Mouse (Mus musculus) forebrain, embryonic 15.5 days (tissue): ENCODE results near the gene Plekhj1. TPM values are rescaled to one million over a fixed set of nuclear protein-coding genes. Genes with fewer than 3 reads are reported as not detected.

Experiments
- ATAC-seq: fragments of 200-750 bp; cut with Nextera tagmentation; replicated peaks from 2 replicates; pipeline ENCODE4 v1.8.0; 2017; ENCODE audit warnings: mild to moderate bottlenecking, moderate TSS enrichment, moderate library complexity
- H3K27ac ChIP-seq: fragments of 300-500 bp; sonication (generic); replicated peaks from 2 replicates; pipeline ENCODE4 v1.5.1; 2015; ENCODE audit warnings: mild to moderate bottlenecking, inconsistent platforms
- H3K27me3 ChIP-seq: fragments of 300-500 bp; sonication (generic); 2 replicates; pipeline ENCODE4 v1.6.1; 2015; ENCODE audit warnings: inconsistent platforms
- H3K36me3 ChIP-seq: fragments of 300-500 bp; sonication (generic); 2 replicates; pipeline ENCODE4 v1.6.1; 2015; ENCODE audit warnings: mild to moderate bottlenecking, inconsistent platforms
- H3K4me1 ChIP-seq: fragments of 300-500 bp; sonication (generic); 2 replicates; pipeline ENCODE4 v1.6.1; 2015; ENCODE audit warnings: inconsistent platforms
- H3K4me2 ChIP-seq: fragments of 300-500 bp; sonication (generic); replicated peaks from 2 replicates; pipeline ENCODE4 v1.6.1; 2015; ENCODE audit warnings: mild to moderate bottlenecking, inconsistent platforms
- H3K4me3 ChIP-seq: fragments of 300-500 bp; sonication (generic); 2 replicates; pipeline ENCODE4 v1.5.1; 2015; ENCODE audit warnings: mild to moderate bottlenecking, inconsistent platforms
- H3K9ac ChIP-seq: fragments of 300-500 bp; sonication (generic); replicated peaks from 2 replicates; pipeline ENCODE4 v1.6.1; 2015; ENCODE audit warnings: mild to moderate bottlenecking, inconsistent platforms
- H3K9me3 ChIP-seq: fragments of 300-500 bp; sonication (generic); 2 replicates; pipeline ENCODE4 v1.6.1; 2016; ENCODE audit warnings: inconsistent platforms
- WGBS: fragments of 180-500 bp; shearing (Covaris S2); methylation state at CpG from one replicate; pipeline ENCODE4 v1.1.7; 2015; ENCODE audit warnings: mixed read lengths; 5-methylcytosine and 5-hydroxymethylcytosine counted together
- polyA plus RNA-seq: library from polyadenylated mRNA; unstranded; fragments of >200 nt; fragmentation: Nextera tagmentation; extraction: Ambion mirVana; gene quantifications from 2 replicates; pipeline ENCODE4 v1.2.1, GENCODE M21; 2015

The Plekhj1 gene
- polyA plus RNA-seq, 1 experiment from 2014 or later: 140 TPM

DNA sequence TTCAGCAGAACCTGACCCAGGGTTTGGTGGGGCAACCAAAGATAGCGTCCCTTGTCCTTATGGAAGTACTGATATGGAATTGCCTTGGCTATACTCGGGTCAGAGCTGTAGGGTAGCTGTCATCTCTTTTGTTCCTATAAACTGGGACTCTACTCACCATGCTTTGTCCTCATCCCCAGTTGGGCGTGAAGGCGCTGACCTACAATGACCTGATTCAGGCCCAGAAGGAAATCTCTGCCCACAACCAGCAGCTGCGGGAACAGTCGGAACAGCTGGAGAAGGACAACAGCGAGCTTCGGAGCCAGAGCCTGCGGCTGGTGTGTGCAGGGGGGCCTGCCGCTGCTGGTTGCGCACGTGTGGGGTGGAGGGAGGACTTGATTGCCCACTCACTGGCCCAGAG is 13.6 kb downstream of the Plekhj1 start:
- ATAC-seq: no peak
- no peak overlapping the region for H3K4me2 ChIP-seq
- peaks cover 94% of the 10 kb centered on the region for H3K36me3 ChIP-seq
- no peaks in the 10 kb centered on the region for H3K4me1 ChIP-seq
- no peaks in the 10 kb centered on the region for H3K27me3 ChIP-seq
- H3K4me3 ChIP-seq: no peak overlapping the region
- H3K9me3 ChIP-seq: no peaks in the 10 kb centered on the region
- H3K9ac ChIP-seq: no peak overlapping the region
- WGBS: 79% methylated on average over 12 of the region's 12 CpGs
- no peak overlapping the region for H3K27ac ChIP-seq

DNA sequence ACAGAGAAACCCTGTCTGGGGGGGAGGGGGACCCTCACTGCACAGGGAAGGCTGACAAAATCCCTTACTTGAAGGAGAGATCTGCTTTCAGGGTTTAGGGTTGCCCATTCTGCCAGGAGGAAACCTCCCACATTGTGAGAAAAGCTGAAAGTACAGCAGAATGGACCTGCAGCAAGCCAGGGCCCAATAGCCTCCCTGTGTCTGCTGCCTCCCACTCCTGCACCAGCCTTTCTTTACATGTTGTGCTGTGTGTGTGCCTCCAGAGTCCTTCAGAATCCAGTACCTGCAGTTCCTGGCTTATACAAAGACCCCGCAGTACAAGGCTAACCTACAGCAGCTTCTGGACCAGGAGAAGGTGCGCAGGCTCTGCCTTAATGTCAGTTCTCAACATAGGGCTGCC is 14.1 kb downstream of the Plekhj1 start:
- Histone ChIP-seq H3K9me3 (no peaks in the 10 kb centered on the region), H3K36me3 (peaks cover 96% of the 10 kb centered on the region), H3K4me1 (no peaks in the 10 kb centered on the region), H3K27me3 (no peaks in the 10 kb centered on the region), H3K4me2 (no peak overlapping the region), H3K4me3 (no peak overlapping the region), H3K9ac (no peak overlapping the region), H3K27ac (no peak overlapping the region)
- no peak for ATAC-seq
- WGBS: 93% methylated on average over 2 of the region's 2 CpGs

DNA sequence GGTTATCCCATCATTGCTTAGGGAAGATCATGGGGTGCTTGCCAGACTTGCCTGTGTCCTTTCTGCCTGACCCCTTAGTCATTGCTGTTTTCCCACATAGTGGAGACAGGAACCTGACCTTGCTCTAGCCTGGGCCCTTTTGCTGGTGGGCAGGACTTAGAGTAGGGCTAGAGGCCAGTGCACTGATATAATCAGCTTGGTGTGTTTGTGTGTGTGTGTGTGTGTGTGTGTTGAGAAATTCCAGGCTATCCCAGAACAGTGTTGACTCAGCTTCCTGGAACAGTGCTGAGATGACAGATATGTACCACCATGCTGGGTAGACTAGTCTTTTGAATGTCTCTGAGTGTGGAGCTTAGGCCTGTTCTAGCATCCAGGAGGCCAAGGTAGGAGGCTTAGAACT is 18.9 kb downstream of the Plekhj1 start:
- ATAC-seq: no peak
- Histone ChIP-seq H3K9ac (no peak overlapping the region), H3K4me2 (no peak overlapping the region)

DNA sequence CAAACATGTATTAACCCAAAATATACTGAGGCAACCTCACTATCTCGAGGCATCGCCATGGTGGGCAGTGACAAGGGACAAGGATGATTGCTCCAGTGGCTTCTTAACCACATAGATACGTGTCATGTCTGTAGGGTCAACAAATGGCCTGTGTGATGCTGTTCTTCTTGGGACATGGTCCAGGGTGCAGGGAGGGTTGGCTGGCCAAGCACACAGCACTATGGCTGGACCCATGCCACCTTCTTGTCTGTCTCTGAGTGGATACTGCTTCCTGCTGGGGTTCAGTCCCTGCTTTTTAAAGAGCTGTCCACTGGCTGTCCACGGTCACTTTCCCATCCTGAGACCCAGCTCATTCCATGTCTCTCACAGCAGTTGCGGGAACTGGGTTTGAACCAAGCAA is 21.3 kb downstream of the Plekhj1 start:
- Histone ChIP-seq H3K27me3 (no peaks in the 10 kb centered on the region), H3K4me2 (no peak overlapping the region), H3K9ac (no peak overlapping the region), H3K4me1 (peaks cover 10% of the 10 kb centered on the region), H3K27ac (no peak overlapping the region), H3K9me3 (no peaks in the 10 kb centered on the region), H3K36me3 (peaks cover 88% of the 10 kb centered on the region), H3K4me3 (no peak overlapping the region)
- no peak for ATAC-seq
- WGBS: 93% methylated on average over 5 of the region's 5 CpGs

More for the DNA sequence above, 18.9 kb downstream of the Plekhj1 start:
- Histone ChIP-seq H3K9me3 (no peaks in the 10 kb centered on the region), H3K4me1 (peaks cover under 1% of the 10 kb centered on the region), H3K27me3 (no peaks in the 10 kb centered on the region), H3K27ac (no peak overlapping the region), H3K4me3 (no peak overlapping the region), H3K36me3 (peaks cover 91% of the 10 kb centered on the region)

DNA sequence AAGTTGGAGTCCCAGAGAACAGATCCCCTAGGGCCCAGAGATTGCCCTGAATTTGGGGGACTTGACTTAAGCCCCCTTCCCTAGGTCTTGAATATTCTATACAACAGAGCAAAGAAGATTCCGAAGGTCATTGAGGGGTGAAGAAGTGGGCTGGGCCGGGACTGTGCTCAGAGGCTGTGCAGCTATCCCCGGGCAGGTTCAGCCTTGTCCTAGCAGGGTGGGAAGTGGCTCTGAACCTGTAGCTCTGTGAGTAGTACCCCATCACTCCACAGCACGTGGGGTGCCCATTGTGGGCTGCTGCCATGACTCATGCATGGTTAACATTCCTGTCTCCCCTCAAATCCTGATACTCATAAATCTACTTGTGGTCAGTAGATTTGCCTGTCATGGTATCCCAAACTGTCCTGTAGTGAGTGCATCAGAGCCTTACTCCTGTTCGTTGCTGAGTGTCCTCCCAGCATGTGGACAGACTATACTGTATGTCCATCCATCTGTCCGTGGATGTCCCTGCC is 22.0 kb downstream of the Plekhj1 start:
- no peak overlapping the region for H3K4me3 ChIP-seq
- 85% methylated on average over 6 of the region's 6 CpGs for WGBS
- H3K36me3 ChIP-seq: peaks cover 88% of the 10 kb centered on the region
- no peaks in the 10 kb centered on the region for H3K9me3 ChIP-seq
- no peak overlapping the region for H3K4me2 ChIP-seq
- no peak overlapping the region for H3K27ac ChIP-seq
- no peak overlapping the region for H3K9ac ChIP-seq
- no peaks in the 10 kb centered on the region for H3K27me3 ChIP-seq
- ATAC-seq: no peak
- peaks cover 10% of the 10 kb centered on the region for H3K4me1 ChIP-seq

DNA sequence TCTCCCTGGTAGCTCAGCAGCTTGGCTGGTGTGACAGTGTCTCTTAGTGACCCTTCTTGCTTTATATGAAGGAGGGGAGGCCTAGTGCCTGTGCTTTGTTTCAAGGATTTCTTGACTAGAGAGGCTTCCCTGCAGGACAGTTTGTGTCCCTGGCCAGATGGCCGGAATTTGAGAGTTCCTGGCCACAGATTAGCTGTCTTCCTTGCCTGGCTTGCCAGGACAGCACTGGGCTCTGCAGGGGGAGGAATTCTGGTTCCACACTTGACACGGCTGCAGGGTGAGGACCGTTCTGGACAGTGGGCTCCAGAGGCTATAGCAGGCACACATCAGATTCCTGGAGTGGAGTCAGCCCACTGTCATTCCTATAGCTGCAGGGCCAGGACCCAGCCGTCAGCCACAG is 22.7 kb downstream of the Plekhj1 start:
- H3K4me3 ChIP-seq: no peak overlapping the region
- H3K27ac ChIP-seq: no peak overlapping the region
- 86% methylated on average over 4 of the region's 4 CpGs for WGBS
- peaks cover 10% of the 10 kb centered on the region for H3K4me1 ChIP-seq
- no peaks in the 10 kb centered on the region for H3K9me3 ChIP-seq
- ATAC-seq: no peak
- H3K27me3 ChIP-seq: no peaks in the 10 kb centered on the region
- H3K4me2 ChIP-seq: no peak overlapping the region
- no peak overlapping the region for H3K9ac ChIP-seq
- H3K36me3 ChIP-seq: peaks cover 89% of the 10 kb centered on the region

DNA sequence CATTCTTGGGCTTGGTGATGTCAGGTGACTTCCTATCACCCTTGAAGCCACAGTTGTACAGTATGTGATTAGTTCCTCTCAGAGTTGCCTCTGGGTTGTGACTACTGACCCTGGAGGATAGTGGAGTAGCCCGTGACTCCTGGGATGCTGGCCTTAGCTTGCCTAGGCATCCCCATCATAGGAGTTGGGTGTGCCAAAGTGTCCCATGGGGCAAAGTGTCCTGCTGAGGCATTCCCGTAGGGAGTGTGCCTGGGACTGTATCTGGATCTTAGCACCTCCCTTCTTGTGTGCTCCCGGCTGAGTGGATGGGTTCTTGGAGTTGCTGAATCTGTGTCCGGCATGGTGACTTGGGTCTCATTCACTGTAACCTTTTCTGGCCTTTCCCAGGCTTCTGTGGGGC is 23.4 kb downstream of the Plekhj1 start:
- Histone ChIP-seq H3K27me3 (no peaks in the 10 kb centered on the region), H3K9me3 (no peaks in the 10 kb centered on the region), H3K4me1 (peaks cover 10% of the 10 kb centered on the region), H3K36me3 (peaks cover 90% of the 10 kb centered on the region), H3K4me3 (no peak overlapping the region), H3K9ac (no peak overlapping the region), H3K4me2 (no peak overlapping the region), H3K27ac (peak overlapping the region; percentile 63; the same call in 1 of the 2 replicates)
- ATAC-seq: no peak; the same call in none of the 2 replicates
- 92% methylated on average over 4 of the region's 4 CpGs for whole genome bisulfite sequencing

DNA sequence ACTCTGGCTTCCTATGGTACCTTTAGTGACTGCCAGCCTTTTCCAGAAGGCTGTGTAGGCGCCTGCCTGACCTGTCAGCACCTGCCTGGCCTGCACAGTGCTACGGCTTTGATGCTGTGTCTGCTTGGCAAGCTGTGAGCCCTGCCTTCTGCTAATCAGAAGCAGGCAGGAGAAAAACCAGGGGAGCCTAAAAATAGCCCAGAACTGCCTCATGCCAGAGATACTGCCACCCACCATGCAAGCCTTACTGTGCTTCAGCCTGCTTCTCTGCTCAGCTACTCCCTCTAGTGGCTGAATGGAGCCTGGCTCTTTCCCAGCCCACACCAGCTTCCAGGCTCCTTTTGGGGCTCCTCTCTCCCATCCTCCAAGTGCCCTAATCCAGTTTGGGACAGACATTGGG is 23.9 kb downstream of the Plekhj1 start:
- no peak overlapping the region for H3K4me2 ChIP-seq
- no peaks in the 10 kb centered on the region for H3K27me3 ChIP-seq
- H3K4me3 ChIP-seq: no peak overlapping the region
- H3K36me3 ChIP-seq: peaks cover 90% of the 10 kb centered on the region
- peak overlapping the region; percentile 63 for H3K27ac ChIP-seq
- H3K9me3 ChIP-seq: no peaks in the 10 kb centered on the region
- H3K9ac ChIP-seq: 0 out of 2 replicates have a peak overlapping the region, but pooled peaks have one; percentile 25
- peaks cover 10% of the 10 kb centered on the region for H3K4me1 ChIP-seq
- peak; percentile 71 for ATAC-seq
- WGBS: 67% methylated on average over 2 of the region's 2 CpGs

DNA sequence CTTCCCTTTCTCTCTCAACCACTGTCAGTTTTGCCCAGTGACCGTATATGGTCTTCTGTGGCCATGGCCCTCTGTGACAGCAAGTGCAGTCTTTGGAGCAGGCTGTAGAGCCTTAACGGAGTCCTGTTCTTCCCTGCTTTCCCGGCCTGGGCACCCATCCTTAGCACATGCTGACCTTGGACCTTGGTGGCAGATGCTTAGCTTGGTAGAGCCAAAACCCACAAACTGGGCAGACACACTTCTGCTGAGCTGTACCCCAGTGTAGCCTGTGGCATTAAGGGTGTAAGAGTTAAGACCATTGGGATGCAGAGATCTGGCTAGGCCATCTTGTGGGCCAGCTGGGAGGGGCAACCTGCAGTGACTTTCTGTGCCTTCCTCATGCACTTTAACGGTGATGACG is 24.6 kb downstream of the Plekhj1 start:
- Histone ChIP-seq H3K27me3 (no peaks in the 10 kb centered on the region), H3K27ac (peak overlapping the region; percentile 63; the same call in 1 of the 2 replicates), H3K9me3 (no peaks in the 10 kb centered on the region), H3K9ac (no peak overlapping the region), H3K4me1 (peaks cover 10% of the 10 kb centered on the region), H3K4me3 (no peak overlapping the region), H3K4me2 (no peak overlapping the region), H3K36me3 (peaks cover 88% of the 10 kb centered on the region)
- no peak for ATAC-seq
- WGBS: 85% methylated on average over 5 of the region's 5 CpGs

DNA sequence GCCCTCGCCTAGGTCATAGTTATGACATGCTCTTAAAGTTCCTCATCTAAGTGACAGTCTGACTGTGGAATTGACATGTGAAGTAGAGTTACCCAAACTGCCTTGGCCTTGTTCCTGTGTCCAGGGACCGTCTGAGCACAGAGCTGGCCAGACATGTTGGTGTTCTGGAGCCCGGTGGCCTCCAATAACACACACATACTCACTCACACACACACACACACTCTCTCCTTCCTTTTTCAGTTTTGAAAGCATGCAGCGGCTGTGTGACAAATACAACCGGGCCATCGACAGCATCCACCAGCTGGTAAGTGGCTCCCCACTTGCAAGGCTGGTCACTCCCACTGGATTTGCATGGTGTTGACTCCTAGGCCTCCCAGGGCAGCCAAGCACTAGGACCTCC is 30.1 kb downstream of the Plekhj1 start:
- Histone ChIP-seq H3K4me3 (no peak overlapping the region), H3K27me3 (no peaks in the 10 kb centered on the region), H3K36me3 (peaks cover 73% of the 10 kb centered on the region), H3K27ac (no peak overlapping the region), H3K9ac (no peak overlapping the region), H3K9me3 (no peaks in the 10 kb centered on the region), H3K4me1 (no peaks in the 10 kb centered on the region), H3K4me2 (no peak overlapping the region)
- WGBS: 94% methylated on average over 6 of the region's 6 CpGs
- no peak for ATAC-seq

DNA sequence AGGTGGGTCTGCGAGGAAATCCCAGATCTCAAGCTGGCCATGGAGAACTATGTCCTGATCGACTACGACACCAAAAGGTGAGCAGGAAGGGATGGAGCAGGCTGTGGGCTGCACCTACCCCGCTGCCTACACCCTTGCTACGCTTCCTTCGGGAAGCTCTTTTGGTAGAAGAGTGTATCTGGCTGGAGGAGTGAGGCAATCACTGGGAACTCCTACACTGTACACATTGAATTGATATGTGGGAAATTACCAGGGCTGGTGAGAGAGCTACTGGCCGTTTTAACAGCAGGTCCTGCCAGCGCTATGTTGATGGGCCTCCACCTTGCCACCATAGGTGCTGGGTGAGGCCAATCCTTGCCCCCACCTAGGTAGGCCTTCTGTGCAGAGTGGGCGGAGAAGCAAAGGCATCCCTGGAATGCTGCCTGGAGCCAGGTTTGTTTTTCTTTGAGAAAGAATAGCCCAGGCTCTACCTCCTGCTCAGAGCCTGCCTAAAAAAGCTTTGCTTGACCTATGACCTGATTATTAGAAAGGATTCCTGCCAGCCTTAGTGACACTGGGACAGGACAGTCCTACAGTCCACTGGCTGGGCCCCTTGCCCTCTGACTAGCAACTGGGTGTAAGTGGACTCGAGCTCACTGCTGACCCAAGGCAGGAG is 32.1 kb downstream of the Plekhj1 start:
- WGBS: 89% methylated on average over 10 of the region's 10 CpGs
- H3K4me1 ChIP-seq: 0 out of 2 replicates have a peak, but pooled peaks cover 2% of the 10 kb centered on the region
- ATAC-seq: no peak

DNA sequence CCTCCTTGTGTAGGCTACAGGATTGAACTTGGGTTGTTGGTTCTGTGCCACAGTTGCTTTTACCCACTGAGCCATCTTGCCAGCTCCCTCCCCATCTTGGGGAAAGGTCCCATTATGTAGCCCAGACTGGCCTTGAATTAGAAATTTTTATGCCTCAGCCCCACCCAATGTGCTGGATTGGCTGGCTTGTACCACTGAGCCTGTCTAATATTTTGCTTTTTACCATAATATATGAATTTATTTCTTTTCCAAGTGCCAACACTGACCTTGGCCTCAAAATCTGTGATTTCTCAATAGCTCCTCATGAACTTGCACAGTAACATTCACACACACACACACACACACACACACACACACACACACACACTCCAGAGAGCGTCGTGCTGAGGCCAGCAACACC is 32.7 kb downstream of the Plekhj1 start:
- peaks cover 6% of the 10 kb centered on the region for H3K4me1 ChIP-seq
- 88% methylated on average over 2 of the region's 2 CpGs for WGBS

More for the DNA sequence above, 32.1 kb downstream of the Plekhj1 start:
- Histone ChIP-seq H3K36me3 (peaks cover 52% of the 10 kb centered on the region), H3K27ac (no peak overlapping the region), H3K4me2 (no peak overlapping the region), H3K9ac (no peak overlapping the region), H3K4me3 (no peak overlapping the region), H3K9me3 (no peaks in the 10 kb centered on the region), H3K27me3 (no peaks in the 10 kb centered on the region)

DNA sequence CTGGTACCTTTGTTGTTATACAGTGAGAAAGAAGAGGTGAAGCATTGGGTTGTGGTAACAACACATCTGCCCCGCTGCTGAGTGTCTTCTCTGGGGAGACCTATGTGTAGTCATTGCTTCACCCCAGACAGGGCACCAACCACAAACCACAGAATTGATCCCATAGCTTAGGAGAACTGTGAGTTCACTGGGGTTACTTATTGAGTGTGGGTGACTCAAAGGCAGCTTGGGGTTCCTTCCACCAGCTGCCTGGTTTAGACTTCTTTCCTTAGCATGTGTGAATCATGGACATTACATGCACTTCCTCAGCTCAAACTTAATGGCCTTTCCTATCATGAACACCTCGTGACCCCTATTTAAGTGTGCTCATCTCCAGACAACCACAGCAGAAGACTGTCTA is 34.9 kb downstream of the Plekhj1 start:
- Histone ChIP-seq H3K4me1 (peaks cover 23% of the 10 kb centered on the region), H3K4me3 (no peak overlapping the region), H3K4me2 (no peak overlapping the region), H3K36me3 (peaks cover 27% of the 10 kb centered on the region), H3K27me3 (no peaks in the 10 kb centered on the region), H3K9me3 (no peaks in the 10 kb centered on the region), H3K27ac (no peak overlapping the region), H3K9ac (no peak overlapping the region)
- WGBS: 92% methylated on average over 2 of the region's 2 CpGs
- ATAC-seq: no peak

More for the DNA sequence above, 32.7 kb downstream of the Plekhj1 start:
- H3K4me2 ChIP-seq: no peak overlapping the region
- no peak for ATAC-seq
- H3K36me3 ChIP-seq: peaks cover 47% of the 10 kb centered on the region
- no peak overlapping the region for H3K4me3 ChIP-seq
- no peak overlapping the region for H3K27ac ChIP-seq
- no peaks in the 10 kb centered on the region for H3K9me3 ChIP-seq
- H3K27me3 ChIP-seq: no peaks in the 10 kb centered on the region
- H3K9ac ChIP-seq: no peak overlapping the region
